Mouse (Mus musculus) heart, postnatal 4 days (tissue): ENCODE measurements around the gene Tas2r135. TPM values are rescaled to one million over a fixed set of nuclear protein-coding genes. Genes with fewer than 3 reads are reported as not detected.
A peak's percentile ranks its signal among the peaks of the same experiment; 100 is the strongest.

Source experiments
- DNase-seq: peaks from one replicate; pipeline ENCODE4 v3.0.0; 2021
- total RNA-seq, 2 experiments: library from RNA; stranded (reverse); gene quantifications; 2 replicates each; pipeline ENCODE4 v1.2.3; 2021

Gene Tas2r135
- total RNA-seq = under 1 TPM; 0.24 to 0.25 TPM

GRCm38 (mm10) chr6:42405134-42405533 is at the start of gene Tas2r135:
TSS of gene Tas2r135 (plus strand) at chr6:42405434.
- DNase-seq = no peak

- peak; percentile 9 for DNase-seq
Observed at GRCm38 (mm10) chr6:42355794-42356600, 49.2 kb upstream of the Tas2r135 start.

GRCm38 (mm10) chr6:42356913-42357312 is 48.3 kb upstream of the Tas2r135 start:
- DNase-seq = no peak

GRCm38 (mm10) chr6:42357901-42358300 is 47.3 kb upstream of the Tas2r135 start:
- DNase-seq = peak; percentile 10

- peak; percentile 30 for DNase-seq
Observed at GRCm38 (mm10) chr6:42358901-42359300, 46.3 kb upstream of the Tas2r135 start.

- DNase-seq = peak; percentile 47
Observed at GRCm38 (mm10) chr6:42359364-42360147, 45.7 kb upstream of the Tas2r135 start.

GRCm38 (mm10) chr6:42360231-42360840 is 44.9 kb upstream of the Tas2r135 start:
- peak; percentile 24 for DNase-seq

GRCm38 (mm10) chr6:42361041-42361895 is 44.0 kb upstream of the Tas2r135 start:
- DNase-seq = peak; percentile 17

GRCm38 (mm10) chr6:42362074-42362473 is 43.2 kb upstream of the Tas2r135 start:
- peak; percentile 35 for DNase-seq

GRCm38 (mm10) chr6:42362497-42362896 is 42.7 kb upstream of the Tas2r135 start:
- peak; percentile 18 for DNase-seq

GRCm38 (mm10) chr6:42362974-42363373 is 42.3 kb upstream of the Tas2r135 start:
- peak; percentile 21 for DNase-seq

- DNase-seq = no peak
Observed at GRCm38 (mm10) chr6:42364066-42364465, 41.2 kb upstream of the Tas2r135 start.

- DNase-seq = no peak
Observed at GRCm38 (mm10) chr6:42364607-42365006, 40.6 kb upstream of the Tas2r135 start.

- no peak for DNase-seq
Observed at GRCm38 (mm10) chr6:42365215-42365614, 40.0 kb upstream of the Tas2r135 start.

- peak; percentile 62 for DNase-seq
Observed at GRCm38 (mm10) chr6:42369870-42370269, 35.4 kb upstream of the Tas2r135 start.

- DNase-seq = peak; percentile 56
Observed at GRCm38 (mm10) chr6:42370630-42371363, 34.4 kb upstream of the Tas2r135 start.

- DNase-seq = no peak
Observed at GRCm38 (mm10) chr6:42372001-42372400, 33.2 kb upstream of the Tas2r135 start.

GRCm38 (mm10) chr6:42372421-42372815 is 32.8 kb upstream of the Tas2r135 start:
- DNase-seq = no peak

GRCm38 (mm10) chr6:42372816-42373547 is 32.3 kb upstream of the Tas2r135 start, which contains the start of gene Epha1:
TSS of gene Epha1 (minus strand) at chr6:42373268.
- DNase-seq = peak; percentile 71

- peak; percentile 14 for DNase-seq
Observed at GRCm38 (mm10) chr6:42373669-42374430, 31.4 kb upstream of the Tas2r135 start.
